Mouse (Mus musculus): ENCODE measurements at regions not wholly inside any gene's neighbourhood (a gene's known extent, or its start where the extent isn't known, plus 50 kb on each side); places are given as distances from the start of the nearest gene placed in this dataset.

GRCm38 (mm10) chr2:48617141-48617699 is 196.7 kb upstream of the Acvr2a start:
- Histone ChIP-seq H3K27me3 (ENCODE audit: control insufficient read depth, insufficient read depth, insufficient read length) (no peaks in the 10 kb centered on the region), H3K36me3 (ENCODE audit: control insufficient read depth, insufficient read depth) (no peaks in the 10 kb centered on the region), H3K4me3 (ENCODE audit: insufficient read depth, poor library complexity, severe bottlenecking) (no peak overlapping the region), H3K79me2 (ENCODE audit: control insufficient read depth, insufficient read depth) (no peaks in the 10 kb centered on the region), H3ac (ENCODE audit: control insufficient read depth, insufficient read length, low read depth) (no peak overlapping the region), H3K79me3 (ENCODE audit: low read depth) (no peaks in the 10 kb centered on the region)
- no peak for TF ChIP-seq FOSL1 (IDR thresholded peaks at IDR 0.05; ENCODE audit: insufficient read depth, low read length, poor library complexity, severe bottlenecking)
- no peak for TF ChIP-seq CTCF (IDR thresholded peaks at IDR 0.05; ENCODE audit: control insufficient read depth, insufficient read depth, insufficient read length)
- TF ChIP-seq MYOG (IDR thresholded peaks at IDR 0.05; ENCODE audit: control insufficient read depth, extremely low read depth, insufficient read length): no peak
- TF ChIP-seq MYOD1 (IDR thresholded peaks at IDR 0.05; ENCODE audit: control insufficient read depth, insufficient read length, low read depth): no peak
- no peak for TF ChIP-seq CEBPB (IDR thresholded peaks at IDR 0.05; ENCODE audit: low read depth)
- no peak for TF ChIP-seq MAX (IDR thresholded peaks at IDR 0.05)
- no peak for TF ChIP-seq USF1 (IDR thresholded peaks at IDR 0.05; ENCODE audit: low read depth)

GRCm38 (mm10) chr2:48619042-48619441 is 194.9 kb upstream of the Acvr2a start:
- Histone ChIP-seq H3ac (ENCODE audit: control insufficient read depth, insufficient read length, low read depth) (no peak overlapping the region), H3K4me3 (ENCODE audit: insufficient read depth, poor library complexity, severe bottlenecking) (no peak overlapping the region), H3K79me2 (ENCODE audit: control insufficient read depth, insufficient read depth) (no peaks in the 10 kb centered on the region), H3K79me3 (ENCODE audit: low read depth) (no peaks in the 10 kb centered on the region), H3K36me3 (ENCODE audit: control insufficient read depth, insufficient read depth) (no peaks in the 10 kb centered on the region), H3K27me3 (ENCODE audit: control insufficient read depth, insufficient read depth, insufficient read length) (no peaks in the 10 kb centered on the region)
- TF ChIP-seq CEBPB (IDR thresholded peaks at IDR 0.05; ENCODE audit: low read depth): no peak
- no peak for TF ChIP-seq MAX (IDR thresholded peaks at IDR 0.05)
- no peak for TF ChIP-seq MYOG (IDR thresholded peaks at IDR 0.05; ENCODE audit: control insufficient read depth, extremely low read depth, insufficient read length)
- TF ChIP-seq USF1 (IDR thresholded peaks at IDR 0.05; ENCODE audit: low read depth): no peak
- TF ChIP-seq FOSL1 (IDR thresholded peaks at IDR 0.05; ENCODE audit: insufficient read depth, low read length, poor library complexity, severe bottlenecking): no peak
- TF ChIP-seq CTCF (IDR thresholded peaks at IDR 0.05; ENCODE audit: control insufficient read depth, insufficient read depth, insufficient read length): no peak
- no peak for TF ChIP-seq MYOD1 (IDR thresholded peaks at IDR 0.05; ENCODE audit: control insufficient read depth, insufficient read length, low read depth)

- Histone ChIP-seq H3K36me3 (ENCODE audit: control insufficient read depth, insufficient read depth) (no peaks in the 10 kb centered on the region), H3K4me3 (ENCODE audit: insufficient read depth, poor library complexity, severe bottlenecking) (no peak overlapping the region), H3K79me3 (ENCODE audit: low read depth) (no peaks in the 10 kb centered on the region), H3K79me2 (ENCODE audit: control insufficient read depth, insufficient read depth) (no peaks in the 10 kb centered on the region), H3K27me3 (ENCODE audit: control insufficient read depth, insufficient read depth, insufficient read length) (no peaks in the 10 kb centered on the region), H3ac (ENCODE audit: control insufficient read depth, insufficient read length, low read depth) (no peak overlapping the region)
- TF ChIP-seq MYOD1 (IDR thresholded peaks at IDR 0.05; ENCODE audit: control insufficient read depth, insufficient read length, low read depth): no peak
- TF ChIP-seq CTCF (IDR thresholded peaks at IDR 0.05; ENCODE audit: control insufficient read depth, insufficient read depth, insufficient read length): no peak
- no peak for TF ChIP-seq USF1 (IDR thresholded peaks at IDR 0.05; ENCODE audit: low read depth)
- no peak for TF ChIP-seq FOSL1 (IDR thresholded peaks at IDR 0.05; ENCODE audit: insufficient read depth, low read length, poor library complexity, severe bottlenecking)
Measured at GRCm38 (mm10) chr2:48620815-48621214, 193.1 kb upstream of the Acvr2a start.

- Histone ChIP-seq H3ac (ENCODE audit: control insufficient read depth, insufficient read length, low read depth) (no peak overlapping the region), H3K4me3 (ENCODE audit: insufficient read depth, poor library complexity, severe bottlenecking) (no peak overlapping the region), H3K36me3 (ENCODE audit: control insufficient read depth, insufficient read depth) (no peaks in the 10 kb centered on the region), H3K79me2 (ENCODE audit: control insufficient read depth, insufficient read depth) (no peaks in the 10 kb centered on the region), H3K79me3 (ENCODE audit: low read depth) (no peaks in the 10 kb centered on the region), H3K27me3 (ENCODE audit: control insufficient read depth, insufficient read depth, insufficient read length) (no peaks in the 10 kb centered on the region)
- no peak for TF ChIP-seq MYOD1 (IDR thresholded peaks at IDR 0.05; ENCODE audit: control insufficient read depth, insufficient read length, low read depth)
- no peak for TF ChIP-seq CEBPB (IDR thresholded peaks at IDR 0.05; ENCODE audit: low read depth)
- no peak for TF ChIP-seq MAX (IDR thresholded peaks at IDR 0.05)
- no peak for TF ChIP-seq FOSL1 (IDR thresholded peaks at IDR 0.05; ENCODE audit: insufficient read depth, low read length, poor library complexity, severe bottlenecking)
- TF ChIP-seq CTCF (IDR thresholded peaks at IDR 0.05; ENCODE audit: control insufficient read depth, insufficient read depth, insufficient read length): no peak
- no peak for TF ChIP-seq USF1 (IDR thresholded peaks at IDR 0.05; ENCODE audit: low read depth)
- TF ChIP-seq MYOG (IDR thresholded peaks at IDR 0.05; ENCODE audit: control insufficient read depth, extremely low read depth, insufficient read length): no peak
Measured at GRCm38 (mm10) chr2:48622316-48622715, 191.6 kb upstream of the Acvr2a start.

- Histone ChIP-seq H3K4me3 (ENCODE audit: insufficient read depth, poor library complexity, severe bottlenecking) (no peak overlapping the region), H3K27me3 (ENCODE audit: control insufficient read depth, insufficient read depth, insufficient read length) (no peaks in the 10 kb centered on the region), H3K36me3 (ENCODE audit: control insufficient read depth, insufficient read depth) (no peaks in the 10 kb centered on the region), H3ac (ENCODE audit: control insufficient read depth, insufficient read length, low read depth) (no peak overlapping the region), H3K79me2 (ENCODE audit: control insufficient read depth, insufficient read depth) (no peaks in the 10 kb centered on the region), H3K79me3 (ENCODE audit: low read depth) (no peaks in the 10 kb centered on the region)
- TF ChIP-seq MAX (IDR thresholded peaks at IDR 0.05): no peak
- TF ChIP-seq MYOG (IDR thresholded peaks at IDR 0.05; ENCODE audit: control insufficient read depth, extremely low read depth, insufficient read length): no peak
- no peak for TF ChIP-seq CEBPB (IDR thresholded peaks at IDR 0.05; ENCODE audit: low read depth)
- TF ChIP-seq MYOD1 (IDR thresholded peaks at IDR 0.05; ENCODE audit: control insufficient read depth, insufficient read length, low read depth): no peak
- TF ChIP-seq USF1 (IDR thresholded peaks at IDR 0.05; ENCODE audit: low read depth): no peak
- TF ChIP-seq FOSL1 (IDR thresholded peaks at IDR 0.05; ENCODE audit: insufficient read depth, low read length, poor library complexity, severe bottlenecking): no peak
- no peak for TF ChIP-seq CTCF (IDR thresholded peaks at IDR 0.05; ENCODE audit: control insufficient read depth, insufficient read depth, insufficient read length)
Measured at GRCm38 (mm10) chr2:48624040-48624439, 189.9 kb upstream of the Acvr2a start.

GRCm38 (mm10) chr2:48624461-48624860 is 189.4 kb upstream of the Acvr2a start:
- H3ac ChIP-seq (ENCODE audit: control insufficient read depth, insufficient read length, low read depth): no peak overlapping the region
- H3K79me3 ChIP-seq (ENCODE audit: low read depth): no peaks in the 10 kb centered on the region
- H3K36me3 ChIP-seq (ENCODE audit: control insufficient read depth, insufficient read depth): no peaks in the 10 kb centered on the region
- TF ChIP-seq MYOD1 (IDR thresholded peaks at IDR 0.05; ENCODE audit: control insufficient read depth, insufficient read length, low read depth) (no peak), MYOG (IDR thresholded peaks at IDR 0.05; ENCODE audit: control insufficient read depth, extremely low read depth, insufficient read length) (no peak), CTCF (IDR thresholded peaks at IDR 0.05; ENCODE audit: control insufficient read depth, insufficient read depth, insufficient read length) (no peak), CEBPB (IDR thresholded peaks at IDR 0.05; ENCODE audit: low read depth) (no peak), FOSL1 (IDR thresholded peaks at IDR 0.05; ENCODE audit: insufficient read depth, low read length, poor library complexity, severe bottlenecking) (no peak), MAX (IDR thresholded peaks at IDR 0.05) (no peak), USF1 (IDR thresholded peaks at IDR 0.05; ENCODE audit: low read depth) (no peak)
- no peaks in the 10 kb centered on the region for H3K79me2 ChIP-seq (ENCODE audit: control insufficient read depth, insufficient read depth)
- H3K4me3 ChIP-seq (ENCODE audit: insufficient read depth, poor library complexity, severe bottlenecking): no peak overlapping the region
- H3K27me3 ChIP-seq (ENCODE audit: control insufficient read depth, insufficient read depth, insufficient read length): no peaks in the 10 kb centered on the region

Measured in C2C12 (cell line).